Mouse (Mus musculus) liver, embryonic 12.5 days (tissue): ENCODE data around the gene Adamtsl3. TPM values are rescaled to one million over a fixed set of nuclear protein-coding genes. Genes with fewer than 3 reads are reported as not detected.

Experiments used
- ATAC-seq: fragments of 200-750 bp; cut with Nextera tagmentation; 2 replicates; pipeline ENCODE4 v1.8.0; 2017; ENCODE audit warnings: moderate number of reproducible peaks, mild to moderate bottlenecking, moderate library complexity
- H3K27ac ChIP-seq: fragments of 300-500 bp; sonication (generic); 2 replicates; pipeline ENCODE4 v1.5.1; 2016; ENCODE audit warnings: mild to moderate bottlenecking
- H3K27me3 ChIP-seq: fragments of 300-500 bp; sonication (generic); replicated peaks from 2 replicates; pipeline ENCODE4 v1.6.1; 2016; ENCODE audit warnings: mild to moderate bottlenecking, moderate library complexity
- H3K36me3 ChIP-seq: fragments of 300-500 bp; sonication (generic); 2 replicates; pipeline ENCODE4 v1.6.1; 2016; ENCODE audit warnings: mild to moderate bottlenecking, moderate library complexity
- H3K4me1 ChIP-seq: fragments of 300-500 bp; sonication (generic); 2 replicates; pipeline ENCODE4 v1.6.1; 2016
- H3K4me2 ChIP-seq: fragments of 300-500 bp; sonication (generic); 2 replicates; pipeline ENCODE4 v1.6.1; 2016; ENCODE audit warnings: mild to moderate bottlenecking, moderate library complexity
- H3K4me3 ChIP-seq: fragments of 300-500 bp; sonication (generic); 2 replicates; pipeline ENCODE4 v1.5.1; 2016; ENCODE audit warnings: mild to moderate bottlenecking, moderate library complexity
- H3K9ac ChIP-seq: fragments of 300-500 bp; sonication (generic); 2 replicates; pipeline ENCODE4 v1.6.1; 2016; ENCODE audit warnings: mild to moderate bottlenecking, moderate library complexity
- H3K9me3 ChIP-seq: fragments of 300-500 bp; sonication (generic); replicated peaks from 2 replicates; pipeline ENCODE4 v1.6.1; 2016; ENCODE audit warnings: mild to moderate bottlenecking, moderate library complexity
- WGBS: fragments of 180-500 bp; shearing (Covaris S2); methylation state at CpG from one replicate; pipeline ENCODE4 v1.1.7; 2016; ENCODE audit not compliant: insufficient replicate concordance; 5-methylcytosine and 5-hydroxymethylcytosine counted together
- polyA plus RNA-seq: library from polyadenylated mRNA; unstranded; fragments of >200 nt; fragmentation: Nextera tagmentation; extraction: Ambion mirVana; gene quantifications from 2 replicates; pipeline ENCODE4 v1.2.1, GENCODE M21; 2016

The Adamtsl3 gene
- polyA plus RNA-seq, 1 experiment from 2014 or later, result 0.25 TPM

GRCm38 (mm10) chr7:82544390-82544919 lies 209.0 kb downstream of the Adamtsl3 start:
- no peak overlapping the region for H3K27ac ChIP-seq
- 75% methylated on average over 6 of the region's 6 CpGs for WGBS
- H3K4me3 ChIP-seq, result no peak overlapping the region
- no peaks in the 10 kb centered on the region for H3K4me1 ChIP-seq
- H3K4me2 ChIP-seq, result no peak overlapping the region
- H3K9me3 ChIP-seq, result no peaks in the 10 kb centered on the region
- H3K36me3 ChIP-seq, result no peaks in the 10 kb centered on the region
- H3K27me3 ChIP-seq, result no peaks in the 10 kb centered on the region
- no peak for ATAC-seq
- H3K9ac ChIP-seq, result no peak overlapping the region

GRCm38 (mm10) chr7:82552005-82552404 lies 216.5 kb downstream of the Adamtsl3 start:
- no peak overlapping the region for H3K9ac ChIP-seq
- no peak overlapping the region for H3K27ac ChIP-seq
- no peaks in the 10 kb centered on the region for H3K27me3 ChIP-seq
- H3K4me3 ChIP-seq, result no peak overlapping the region
- 7% methylated on average over 1 of the region's 1 CpGs for WGBS
- no peaks in the 10 kb centered on the region for H3K9me3 ChIP-seq
- H3K4me1 ChIP-seq, result no peaks in the 10 kb centered on the region
- no peak for ATAC-seq
- no peak overlapping the region for H3K4me2 ChIP-seq
- H3K36me3 ChIP-seq, result no peaks in the 10 kb centered on the region

- 61% methylated on average over 5 of the region's 5 CpGs for WGBS
- no peak overlapping the region for H3K9ac ChIP-seq
- no peaks in the 10 kb centered on the region for H3K9me3 ChIP-seq
- H3K36me3 ChIP-seq, result no peaks in the 10 kb centered on the region
- no peak overlapping the region for H3K4me2 ChIP-seq
- no peak overlapping the region for H3K4me3 ChIP-seq
- H3K27ac ChIP-seq, result no peak overlapping the region
- H3K4me1 ChIP-seq, result no peaks in the 10 kb centered on the region
- no peaks in the 10 kb centered on the region for H3K27me3 ChIP-seq
- no peak for ATAC-seq
Measured at GRCm38 (mm10) chr7:82555803-82556202, 220.3 kb downstream of the Adamtsl3 start.

- H3K9ac ChIP-seq, result no peak overlapping the region
- 66% methylated on average over 10 of the region's 10 CpGs for WGBS
- H3K9me3 ChIP-seq, result no peaks in the 10 kb centered on the region
- no peak for ATAC-seq
- no peaks in the 10 kb centered on the region for H3K4me1 ChIP-seq
- H3K4me2 ChIP-seq, result no peak overlapping the region
- no peaks in the 10 kb centered on the region for H3K27me3 ChIP-seq
- H3K4me3 ChIP-seq, result no peak overlapping the region
- H3K36me3 ChIP-seq, result no peaks in the 10 kb centered on the region
- no peak overlapping the region for H3K27ac ChIP-seq
Measured at GRCm38 (mm10) chr7:82556417-82556816, 220.9 kb downstream of the Adamtsl3 start.

- no peak for ATAC-seq
- 68% methylated on average over 11 of the region's 11 CpGs for WGBS
- no peaks in the 10 kb centered on the region for H3K27me3 ChIP-seq
Measured at GRCm38 (mm10) chr7:82557111-82557510, 221.6 kb downstream of the Adamtsl3 start.

DNA sequence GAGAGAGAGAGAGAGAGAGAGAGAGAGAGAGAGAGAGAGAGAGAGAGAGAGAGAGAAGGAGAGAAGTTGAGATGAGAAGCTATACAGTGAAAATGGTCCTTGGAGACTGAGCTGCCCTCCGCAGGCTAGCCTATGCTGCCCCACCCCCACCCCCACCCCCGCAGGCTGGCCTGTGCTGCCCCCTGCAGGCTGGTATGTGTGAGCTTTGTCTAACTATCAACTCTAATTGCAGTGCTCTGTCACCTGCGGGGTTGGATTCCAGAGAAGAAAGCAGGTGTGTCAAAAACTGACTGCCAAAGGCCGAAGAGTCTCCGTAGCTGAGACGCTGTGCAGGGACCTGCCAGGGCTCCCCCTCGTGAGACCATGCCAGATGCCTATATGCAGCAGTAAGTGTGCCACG lies 231.2 kb downstream of the Adamtsl3 start:
- H3K36me3 ChIP-seq, result no peaks in the 10 kb centered on the region
- H3K9ac ChIP-seq, result no peak overlapping the region
- H3K4me1 ChIP-seq, result no peaks in the 10 kb centered on the region
- H3K4me2 ChIP-seq, result no peak overlapping the region
- no peaks in the 10 kb centered on the region for H3K9me3 ChIP-seq
- no peak overlapping the region for H3K4me3 ChIP-seq
- H3K27ac ChIP-seq, result no peak overlapping the region
- no peaks in the 10 kb centered on the region for H3K27me3 ChIP-seq
- WGBS, result 35% methylated on average over 8 of the region's 8 CpGs
- ATAC-seq, result no peak

More at GRCm38 (mm10) chr7:82557111-82557510, 221.6 kb downstream of the Adamtsl3 start:
- Histone ChIP-seq H3K4me3 (no peak overlapping the region), H3K9me3 (no peaks in the 10 kb centered on the region), H3K36me3 (no peaks in the 10 kb centered on the region), H3K4me1 (no peaks in the 10 kb centered on the region), H3K4me2 (no peak overlapping the region), H3K9ac (no peak overlapping the region), H3K27ac (no peak overlapping the region)

DNA sequence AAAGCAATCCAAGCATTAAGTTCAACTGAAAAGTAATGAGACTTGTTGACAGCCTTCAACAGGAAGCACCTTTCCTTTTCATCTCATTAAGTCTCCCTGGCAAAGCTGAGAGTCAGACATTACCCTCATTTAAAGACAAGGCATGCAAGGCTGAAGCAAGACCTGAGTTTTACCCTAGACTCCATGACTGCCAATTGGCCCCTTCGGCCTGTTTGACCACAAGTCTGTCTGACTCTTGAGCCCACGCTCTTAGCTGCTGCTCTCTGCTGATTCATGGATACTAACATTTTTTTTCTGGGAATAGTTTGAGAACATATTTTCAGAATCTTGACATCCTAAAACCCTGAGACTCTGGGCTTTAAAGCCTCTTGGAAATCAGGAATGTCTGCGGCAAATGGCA lies 232.3 kb downstream of the Adamtsl3 start:
- Histone ChIP-seq H3K9ac (no peak overlapping the region), H3K4me3 (no peak overlapping the region), H3K27me3 (no peaks in the 10 kb centered on the region), H3K36me3 (no peaks in the 10 kb centered on the region), H3K4me1 (no peaks in the 10 kb centered on the region), H3K4me2 (no peak overlapping the region), H3K9me3 (no peaks in the 10 kb centered on the region), H3K27ac (no peak overlapping the region)
- no peak for ATAC-seq
- WGBS, result 77% methylated on average over 3 of the region's 3 CpGs

DNA sequence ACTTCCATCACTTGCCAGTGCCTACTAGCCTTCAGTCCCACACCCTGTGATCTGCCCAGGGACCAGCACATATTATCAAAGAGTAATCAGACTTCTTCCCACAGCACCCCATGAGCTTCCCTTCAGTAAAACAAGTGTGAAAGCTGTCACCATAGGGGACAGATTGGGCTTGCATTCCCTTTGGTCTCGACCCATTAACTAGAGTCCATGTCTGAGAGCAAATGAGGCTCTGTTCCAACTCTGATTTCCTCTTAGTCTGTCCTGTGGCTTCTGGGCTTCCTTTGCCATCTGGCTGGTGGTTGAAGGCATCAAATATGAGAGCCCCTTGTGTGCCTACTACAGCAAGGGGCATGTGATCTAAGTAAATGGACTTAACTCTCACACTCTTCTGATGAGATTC lies 237.5 kb downstream of the Adamtsl3 start:
- no peak for ATAC-seq
- no peaks in the 10 kb centered on the region for H3K27me3 ChIP-seq
- no peak overlapping the region for H3K4me3 ChIP-seq
- H3K36me3 ChIP-seq, result no peaks in the 10 kb centered on the region
- 20% methylated on average over 1 of the region's 1 CpGs for WGBS
- H3K27ac ChIP-seq, result no peak overlapping the region
- H3K4me2 ChIP-seq, result no peak overlapping the region
- H3K4me1 ChIP-seq, result no peaks in the 10 kb centered on the region
- H3K9ac ChIP-seq, result no peak overlapping the region
- H3K9me3 ChIP-seq, result no peaks in the 10 kb centered on the region

- Histone ChIP-seq H3K4me1 (no peaks in the 10 kb centered on the region), H3K9me3 (no peaks in the 10 kb centered on the region), H3K9ac (no peak overlapping the region), H3K27me3 (no peaks in the 10 kb centered on the region), H3K27ac (no peak overlapping the region), H3K36me3 (no peaks in the 10 kb centered on the region), H3K4me2 (no peak overlapping the region), H3K4me3 (no peak overlapping the region)
- no peak for ATAC-seq
- 57% methylated on average over 3 of the region's 3 CpGs for WGBS
Measured at GRCm38 (mm10) chr7:82580007-82580406, 244.5 kb downstream of the Adamtsl3 start.

DNA sequence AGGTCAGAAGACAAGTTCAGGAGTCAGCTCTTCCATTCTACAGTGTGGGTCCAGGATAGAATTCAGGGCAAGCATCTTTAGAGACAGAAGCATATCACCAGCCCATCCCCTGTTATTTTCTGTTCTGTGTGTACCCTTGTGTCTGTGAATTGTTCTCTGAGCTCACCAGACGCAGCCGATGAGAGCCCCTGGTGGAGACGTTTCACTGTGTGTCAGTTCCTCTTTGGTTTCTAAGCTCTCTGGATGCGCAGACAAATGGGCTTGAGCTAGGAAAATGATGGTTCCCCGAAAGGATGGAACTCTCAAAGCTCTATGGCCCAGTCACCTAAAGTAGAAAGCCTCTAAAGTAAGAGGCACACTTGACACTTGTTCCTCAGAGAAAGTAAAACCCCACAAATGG lies 246.3 kb downstream of the Adamtsl3 start:
- 38% methylated on average over 5 of the region's 5 CpGs for WGBS

GRCm38 (mm10) chr7:82582534-82582933 lies 247.0 kb downstream of the Adamtsl3 start:
- Histone ChIP-seq H3K27ac (no peak overlapping the region), H3K4me1 (no peaks in the 10 kb centered on the region), H3K4me3 (no peak overlapping the region), H3K9ac (no peak overlapping the region), H3K36me3 (no peaks in the 10 kb centered on the region), H3K27me3 (no peaks in the 10 kb centered on the region), H3K4me2 (no peak overlapping the region), H3K9me3 (no peaks in the 10 kb centered on the region)
- no peak for ATAC-seq
- WGBS, result 64% methylated on average over 4 of the region's 4 CpGs

More for the DNA sequence above, 246.3 kb downstream of the Adamtsl3 start:
- Histone ChIP-seq H3K4me1 (no peaks in the 10 kb centered on the region), H3K9me3 (no peaks in the 10 kb centered on the region), H3K27ac (no peak overlapping the region), H3K4me3 (no peak overlapping the region), H3K27me3 (no peaks in the 10 kb centered on the region), H3K9ac (no peak overlapping the region), H3K4me2 (no peak overlapping the region), H3K36me3 (no peaks in the 10 kb centered on the region)
- ATAC-seq, result no peak

DNA sequence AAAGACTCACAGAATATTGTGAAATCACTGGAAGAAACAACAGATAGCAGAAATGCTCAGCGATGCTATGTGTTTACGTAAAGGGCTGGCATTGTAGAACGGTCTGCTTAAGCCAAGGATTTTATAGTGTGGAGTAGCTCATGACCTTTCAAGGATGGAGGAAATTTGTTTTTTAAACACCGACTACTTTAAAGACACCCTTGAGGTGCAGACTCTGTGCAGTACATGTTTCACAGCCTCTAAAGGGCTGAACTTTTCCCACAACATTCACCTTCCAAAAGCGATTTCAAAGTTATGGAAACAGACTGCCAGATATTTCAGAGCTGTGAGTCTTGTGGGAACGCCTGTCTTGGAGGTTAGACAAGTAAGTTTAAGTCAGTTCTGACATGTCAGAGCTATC lies 255.4 kb downstream of the Adamtsl3 start:
- H3K36me3 ChIP-seq, result no peaks in the 10 kb centered on the region
- no peaks in the 10 kb centered on the region for H3K27me3 ChIP-seq
- H3K9ac ChIP-seq, result no peak overlapping the region
- no peak overlapping the region for H3K27ac ChIP-seq
- WGBS, result 70% methylated on average over 6 of the region's 6 CpGs
- H3K4me1 ChIP-seq, result no peaks in the 10 kb centered on the region
- no peak overlapping the region for H3K4me2 ChIP-seq
- H3K9me3 ChIP-seq, result no peaks in the 10 kb centered on the region
- no peak overlapping the region for H3K4me3 ChIP-seq
- ATAC-seq, result no peak

- H3K36me3 ChIP-seq, result no peaks in the 10 kb centered on the region
- H3K9ac ChIP-seq, result no peak overlapping the region
- H3K9me3 ChIP-seq, result no peaks in the 10 kb centered on the region
- no peaks in the 10 kb centered on the region for H3K4me1 ChIP-seq
- 24% methylated on average over 4 of the region's 4 CpGs for WGBS
- H3K4me2 ChIP-seq, result no peak overlapping the region
- no peak overlapping the region for H3K4me3 ChIP-seq
- no peak for ATAC-seq
- no peak overlapping the region for H3K27ac ChIP-seq
- no peaks in the 10 kb centered on the region for H3K27me3 ChIP-seq
Measured at GRCm38 (mm10) chr7:82602008-82602407, 266.5 kb downstream of the Adamtsl3 start.
